Mouse (Mus musculus): ENCODE measurements at regions not wholly inside any gene's neighbourhood (a gene's known extent, or its start where the extent isn't known, plus 50 kb on each side); places are given as distances from the start of the nearest gene placed in this dataset.

DNA sequence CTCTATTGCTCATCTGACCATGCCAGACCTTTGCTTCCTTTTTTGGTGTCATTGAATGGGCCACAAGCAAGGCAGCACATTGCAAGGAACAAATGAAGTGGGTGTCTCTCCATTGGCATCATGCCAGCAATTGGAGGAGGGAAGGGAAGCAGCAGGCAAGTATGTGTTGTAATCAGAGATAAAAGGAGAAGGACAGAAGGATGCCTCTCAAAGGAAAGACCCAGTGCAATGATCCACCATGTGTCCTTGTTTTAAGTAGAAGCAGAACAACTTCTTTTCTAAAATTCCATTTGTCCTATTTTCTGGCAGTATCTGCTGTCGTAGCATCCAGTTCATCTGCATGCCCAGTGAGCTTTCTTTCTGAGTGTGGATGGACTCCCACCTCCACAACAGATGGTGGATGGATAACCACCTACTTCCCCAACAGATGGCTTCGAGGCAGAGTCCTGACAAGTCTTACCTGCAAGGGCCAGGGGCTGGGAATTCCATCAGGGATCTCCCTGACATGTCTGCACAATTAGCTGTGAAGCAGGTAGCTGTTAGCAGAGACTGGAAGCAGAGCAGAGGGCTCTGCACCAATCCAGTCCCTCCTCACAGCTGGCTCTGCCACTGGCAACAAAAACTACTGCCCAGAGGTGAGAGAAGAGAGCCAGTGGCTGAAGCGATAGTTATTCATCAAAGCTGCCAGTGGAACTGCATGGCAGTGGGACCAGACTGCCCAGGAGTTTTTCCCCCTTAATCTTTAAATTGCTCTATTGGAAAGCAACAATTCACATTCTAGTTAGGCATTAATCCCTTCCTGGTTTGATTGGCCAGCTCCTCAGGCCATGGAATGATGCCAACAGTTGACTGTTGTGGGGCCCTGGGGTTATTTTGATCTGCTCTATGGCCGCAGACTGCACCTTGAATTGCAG lies 113.8 kb downstream of the Enkur start:
- H3K4me3 ChIP-seq (ENCODE audit: low read depth, low read length): no peak overlapping the region
- 63% methylated on average over 4 of the region's 4 CpGs for WGBS (ENCODE audit: insufficient replicate concordance)
- H3K9ac ChIP-seq (replicated peaks): no peak overlapping the region
- ATAC-seq (0 out of 2 replicates have a peak, but pooled peaks have one; percentile 29), DNase-seq (peak; percentile 17)
- peaks cover 3% of the 10 kb centered on the region; the same call in 1 of the 2 replicates for H3K4me1 ChIP-seq (ENCODE audit: insufficient read depth)
- no peaks in the 10 kb centered on the region for H3K36me3 ChIP-seq (replicated peaks; ENCODE audit: insufficient read depth, low read length)
- TF ChIP-seq CTCF (IDR thresholded peaks at IDR 0.05; ENCODE audit: low read depth) (no peak), EP300 (IDR thresholded peaks at IDR 0.05; ENCODE audit: low read depth) (no peak)
- H3K27me3 ChIP-seq (ENCODE audit: insufficient read depth, low read length): no peaks in the 10 kb centered on the region
- H3K27ac ChIP-seq (ENCODE audit: low read depth): no peak overlapping the region
- H3K4me2 ChIP-seq (ENCODE audit: low read depth, low read length): no peak overlapping the region
- no peaks in the 10 kb centered on the region for H3K9me3 ChIP-seq (ENCODE audit: low read length)

DNA sequence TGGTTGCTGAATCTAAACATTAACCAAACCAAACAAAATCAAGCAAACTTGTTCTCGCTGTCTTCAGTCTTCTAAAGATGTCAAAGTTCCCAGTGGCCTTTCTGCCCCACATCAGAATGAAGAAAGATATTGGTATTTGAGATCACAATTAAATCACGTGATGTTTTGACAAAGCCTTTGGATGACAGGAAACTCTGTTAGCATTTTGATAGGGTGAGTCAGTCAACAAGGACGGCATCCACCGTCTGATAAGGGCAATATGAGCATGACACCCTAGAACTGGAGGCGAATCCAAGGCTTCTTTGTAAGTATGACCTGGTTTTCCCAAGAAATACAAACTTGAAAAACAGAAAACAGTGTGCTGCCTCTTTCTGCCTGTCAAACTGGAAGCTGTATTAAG lies 116.8 kb upstream of the Arhgap21 start:
- Histone ChIP-seq H3K27me3 (ENCODE audit: insufficient read depth, low read length) (no peaks in the 10 kb centered on the region), H3K4me1 (ENCODE audit: insufficient read depth) (no peaks in the 10 kb centered on the region), H3K27ac (ENCODE audit: low read depth) (no peak overlapping the region), H3K4me2 (ENCODE audit: low read depth, low read length) (no peak overlapping the region), H3K9me3 (ENCODE audit: low read length) (no peaks in the 10 kb centered on the region), H3K36me3 (replicated peaks; ENCODE audit: insufficient read depth, low read length) (no peaks in the 10 kb centered on the region), H3K9ac (replicated peaks) (no peak overlapping the region), H3K4me3 (ENCODE audit: low read depth, low read length) (no peak overlapping the region)
- ATAC-seq (no peak), DNase-seq (no peak)
- TF ChIP-seq CTCF (IDR thresholded peaks at IDR 0.05; ENCODE audit: low read depth) (no peak), EP300 (IDR thresholded peaks at IDR 0.05; ENCODE audit: low read depth) (no peak)
- 26% methylated on average over 5 of the region's 5 CpGs for WGBS (ENCODE audit: insufficient replicate concordance)

DNA sequence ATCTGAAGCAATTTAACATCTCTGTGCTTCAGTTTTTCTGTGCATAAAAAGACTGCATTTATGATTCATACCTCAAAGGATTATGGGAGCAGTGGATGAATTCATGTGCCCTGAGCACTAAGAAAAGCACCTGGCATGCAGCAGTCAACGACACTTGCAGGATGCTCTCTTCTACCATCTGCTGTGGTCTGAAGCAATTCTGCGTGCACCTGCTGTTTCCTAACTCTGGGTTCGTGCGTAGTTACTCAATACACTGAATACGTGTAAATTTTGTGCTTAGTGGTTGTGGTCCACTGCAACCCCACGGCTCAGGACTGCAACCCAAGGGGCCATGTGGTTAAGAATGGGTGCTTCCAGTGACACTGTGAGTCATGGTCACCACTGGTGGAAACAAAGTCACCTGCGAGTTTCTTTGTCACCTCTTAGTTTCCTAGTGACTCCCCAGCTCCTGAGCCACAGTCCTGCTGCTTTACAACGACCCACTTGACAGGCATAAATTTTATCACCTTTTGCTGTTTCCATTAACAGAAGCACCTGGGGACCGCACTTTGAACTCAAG lies 98.7 kb upstream of the Arhgap21 start:
- Histone ChIP-seq H3K9ac (replicated peaks) (no peak overlapping the region), H3K9me3 (ENCODE audit: low read length) (no peaks in the 10 kb centered on the region), H3K27me3 (ENCODE audit: insufficient read depth, low read length) (no peaks in the 10 kb centered on the region), H3K27ac (ENCODE audit: low read depth) (no peak overlapping the region), H3K4me3 (ENCODE audit: low read depth, low read length) (no peak overlapping the region), H3K36me3 (replicated peaks; ENCODE audit: insufficient read depth, low read length) (no peaks in the 10 kb centered on the region), H3K4me1 (ENCODE audit: insufficient read depth) (no peaks in the 10 kb centered on the region), H3K4me2 (ENCODE audit: low read depth, low read length) (no peak overlapping the region)
- ATAC-seq (no peak), DNase-seq (no peak)
- WGBS (ENCODE audit: insufficient replicate concordance): 64% methylated on average over 9 of the region's 9 CpGs
- TF ChIP-seq CTCF (IDR thresholded peaks at IDR 0.05; ENCODE audit: low read depth) (no peak), EP300 (IDR thresholded peaks at IDR 0.05; ENCODE audit: low read depth) (no peak)

DNA sequence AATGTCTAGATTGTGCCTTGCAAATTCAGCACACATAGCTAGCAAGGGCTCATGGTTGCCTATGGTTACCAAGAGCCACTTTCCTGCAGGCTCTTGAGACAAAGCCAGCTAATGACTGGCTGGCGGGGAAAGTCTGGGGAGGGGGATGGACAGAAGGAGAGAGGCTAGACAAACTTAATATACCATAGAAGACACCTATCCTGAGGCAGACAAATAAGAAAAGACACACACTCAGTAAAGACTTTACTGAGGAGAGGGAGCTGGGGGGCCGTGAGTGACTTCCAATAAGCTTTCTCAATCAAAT lies 91.6 kb upstream of the Arhgap21 start:
- no peaks in the 10 kb centered on the region for H3K36me3 ChIP-seq (replicated peaks; ENCODE audit: insufficient read depth, low read length)
- H3K4me1 ChIP-seq (ENCODE audit: insufficient read depth): no peaks in the 10 kb centered on the region
- WGBS (ENCODE audit: insufficient replicate concordance): 85% methylated on average over 2 of the region's 2 CpGs
- H3K4me2 ChIP-seq (ENCODE audit: low read depth, low read length): no peak overlapping the region
- ATAC-seq: no peak
- no peaks in the 10 kb centered on the region for H3K27me3 ChIP-seq (ENCODE audit: insufficient read depth, low read length)
- DNase-seq: no peak
- H3K27ac ChIP-seq (ENCODE audit: low read depth): no peak overlapping the region
- TF ChIP-seq CTCF (IDR thresholded peaks at IDR 0.05; ENCODE audit: low read depth) (no peak), EP300 (IDR thresholded peaks at IDR 0.05; ENCODE audit: low read depth) (no peak)
- H3K9ac ChIP-seq (replicated peaks): no peak overlapping the region
- H3K9me3 ChIP-seq (ENCODE audit: low read length): no peaks in the 10 kb centered on the region
- H3K4me3 ChIP-seq (ENCODE audit: low read depth, low read length): no peak overlapping the region

DNA sequence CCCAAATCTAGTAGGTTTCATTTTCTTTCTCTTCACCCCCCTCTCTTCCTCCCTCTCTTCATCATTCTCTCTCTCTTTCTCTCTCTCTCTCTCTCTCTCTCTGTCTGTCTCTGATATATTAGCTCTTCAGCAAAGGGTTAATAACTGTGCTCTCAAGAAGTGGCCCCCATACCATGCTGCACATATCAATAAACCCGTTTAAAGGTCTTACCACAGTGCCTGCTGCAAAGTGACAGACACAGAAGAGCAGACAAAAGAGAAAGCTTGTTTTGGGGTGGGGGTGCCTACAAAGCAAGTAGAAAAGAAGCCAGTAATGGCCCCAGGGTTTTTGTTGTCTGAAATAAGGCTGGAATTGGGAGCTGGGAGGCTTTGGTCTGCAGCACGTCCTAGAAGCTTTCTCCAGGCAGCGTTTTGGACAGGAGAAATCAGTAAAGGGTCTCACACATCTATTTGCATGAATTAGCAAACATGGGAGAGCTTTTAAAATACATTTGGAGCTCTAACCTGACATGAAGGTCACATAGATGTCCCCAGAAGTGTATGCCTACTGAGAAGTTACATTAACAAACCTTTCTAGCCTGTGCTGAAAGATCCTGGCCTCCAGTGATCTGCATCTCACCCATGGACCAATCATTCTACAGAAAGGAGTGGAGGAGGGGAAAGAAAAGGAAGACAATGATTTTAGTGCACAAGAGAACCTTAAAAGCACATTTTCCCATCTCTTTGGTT lies 91.1 kb upstream of the Arhgap21 start:
- Histone ChIP-seq H3K4me1 (ENCODE audit: insufficient read depth) (no peaks in the 10 kb centered on the region), H3K4me2 (ENCODE audit: low read depth, low read length) (no peak overlapping the region), H3K9ac (replicated peaks) (no peak overlapping the region), H3K27me3 (ENCODE audit: insufficient read depth, low read length) (no peaks in the 10 kb centered on the region), H3K4me3 (ENCODE audit: low read depth, low read length) (no peak overlapping the region), H3K36me3 (replicated peaks; ENCODE audit: insufficient read depth, low read length) (no peaks in the 10 kb centered on the region), H3K9me3 (ENCODE audit: low read length) (no peaks in the 10 kb centered on the region), H3K27ac (ENCODE audit: low read depth) (no peak overlapping the region)
- TF ChIP-seq EP300 (IDR thresholded peaks at IDR 0.05; ENCODE audit: low read depth) (no peak), CTCF (IDR thresholded peaks at IDR 0.05; ENCODE audit: low read depth) (no peak)
- no peak for ATAC-seq
- WGBS (ENCODE audit: insufficient replicate concordance): 56% methylated on average over 3 of the region's 3 CpGs
- DNase-seq: no peak

DNA sequence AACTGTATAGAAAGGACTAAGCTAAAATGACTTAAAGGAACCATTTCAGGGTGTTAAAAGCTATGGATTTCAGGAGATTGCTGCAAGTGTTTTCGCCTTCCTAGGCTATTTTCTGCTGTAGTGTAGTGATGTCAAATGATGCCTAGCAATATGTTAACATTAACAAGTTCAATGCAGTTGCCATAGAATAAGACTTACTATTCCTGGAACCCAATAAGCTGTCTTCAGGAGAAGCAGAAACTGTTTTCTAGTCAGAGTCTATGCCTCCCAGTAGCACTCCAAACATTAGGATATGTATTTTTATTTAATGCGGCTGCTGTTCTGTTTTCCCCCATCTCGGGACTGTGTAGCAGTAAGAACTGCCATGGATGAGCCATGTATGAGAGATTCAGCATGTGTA lies 90.3 kb upstream of the Arhgap21 start:
- H3K4me1 ChIP-seq (ENCODE audit: insufficient read depth): no peaks in the 10 kb centered on the region
- TF ChIP-seq CTCF (IDR thresholded peaks at IDR 0.05; ENCODE audit: low read depth): no peak
- no peak for TF ChIP-seq EP300 (IDR thresholded peaks at IDR 0.05; ENCODE audit: low read depth)
- H3K9me3 ChIP-seq (ENCODE audit: low read length): no peaks in the 10 kb centered on the region
- no peak for DNase-seq
- H3K9ac ChIP-seq (replicated peaks): no peak overlapping the region
- H3K4me3 ChIP-seq (ENCODE audit: low read depth, low read length): no peak overlapping the region
- no peaks in the 10 kb centered on the region for H3K36me3 ChIP-seq (replicated peaks; ENCODE audit: insufficient read depth, low read length)
- H3K4me2 ChIP-seq (ENCODE audit: low read depth, low read length): no peak overlapping the region
- H3K27me3 ChIP-seq (ENCODE audit: insufficient read depth, low read length): no peaks in the 10 kb centered on the region
- ATAC-seq: no peak
- H3K27ac ChIP-seq (ENCODE audit: low read depth): no peak overlapping the region
- WGBS (ENCODE audit: insufficient replicate concordance): 71% methylated on average over 3 of the region's 3 CpGs

All from liver, postnatal 0 days (tissue).